In genomic region chr12:55315192-55315591, GRCm38 (mm10) we compare ENCODE assay signal across 9 mouse cellular contexts. TPM values are rescaled to one million over a fixed set of nuclear protein-coding genes. Genes with fewer than 3 reads are reported as not detected.
DNase-seq lines count a peak whose midpoint lies in the region; ATAC-seq and TF ChIP-seq lines count a peak whose summit lies in the region.
"Had no signal": no experiment of that assay in that cellular context is flagged by ENCODE, and none has a peak within 500 bp of the region (broad histone marks: within the 10 kb centered on the region; RNA-seq: fewer than 3 reads in every experiment).

No protein-coding gene starts in this region.

- 57% methylated on average over 5 of the region's 5 CpGs for WGBS in midbrain, embryonic 11.5 days
- WGBS in midbrain, embryonic 15.5 days = 48% methylated on average over 5 of the region's 5 CpGs
- WGBS in cerebellum, adult 2 months = 39% methylated on average over 5 of the region's 5 CpGs
- WGBS in intestine, postnatal 0 days = 34% methylated on average over 5 of the region's 5 CpGs

- TF ChIP-seq POLR2A in cerebellum, adult 2 months (IDR thresholded peaks at IDR 0.05; ENCODE audit: borderline replicate concordance, insufficient read depth, low read length) = no peak

- H3K9ac ChIP-seq in midbrain, embryonic 11.5 days (ENCODE audit: low read length) = no peak overlapping the region
- no peak overlapping the region for H3K9ac ChIP-seq in midbrain, embryonic 15.5 days
- no peak overlapping the region for H3K9ac ChIP-seq in intestine, postnatal 0 days (ENCODE audit: low read depth, low read length)
- H3K9ac ChIP-seq: embryonic facial prominence, embryonic 12.5 days had no signal

- no peak for ATAC-seq in midbrain, embryonic 11.5 days (ENCODE audit: low FRiP score)
- no peak for ATAC-seq in midbrain, embryonic 15.5 days (replicated peaks)
- ATAC-seq in intestine, postnatal 0 days = peak; percentile 38; the same call in 1 of the 2 replicates

- H3K4me3 ChIP-seq in midbrain, embryonic 11.5 days (ENCODE audit: low read depth, low read length) = no peak overlapping the region
- no peak overlapping the region for H3K4me3 ChIP-seq in midbrain, embryonic 15.5 days
- H3K4me3 ChIP-seq in cerebellum, adult 2 months (replicated peaks; ENCODE audit: insufficient read depth, low read depth, low read length) = no peak overlapping the region
- no peak overlapping the region for H3K4me3 ChIP-seq in intestine, postnatal 0 days (ENCODE audit: low read depth, low read length)
- H3K4me3 ChIP-seq: embryonic facial prominence, embryonic 12.5 days had no signal

- peak; percentile 26; the same call in 1 of the 2 replicates for TF ChIP-seq CTCF in cerebellum, adult 2 months (IDR thresholded peaks at IDR 0.05; ENCODE audit: borderline replicate concordance, insufficient read depth, low read depth, low read length)
- TF ChIP-seq CTCF in intestine, postnatal 0 days (IDR thresholded peaks at IDR 0.05; ENCODE audit: low read depth) = peak; percentile 83

- no peak overlapping the region for H3K4me2 ChIP-seq in midbrain, embryonic 11.5 days
- H3K4me2 ChIP-seq in midbrain, embryonic 15.5 days = no peak overlapping the region
- no peak overlapping the region for H3K4me2 ChIP-seq in intestine, postnatal 0 days (replicated peaks; ENCODE audit: low read depth)
- H3K4me2 ChIP-seq: embryonic facial prominence, embryonic 12.5 days had no signal

- no peaks in the 10 kb centered on the region for H3K9me3 ChIP-seq in midbrain, embryonic 11.5 days (ENCODE audit: control insufficient read depth, low read length)
- no peaks in the 10 kb centered on the region for H3K9me3 ChIP-seq in midbrain, embryonic 15.5 days
- no peaks in the 10 kb centered on the region for H3K9me3 ChIP-seq in intestine, postnatal 0 days (ENCODE audit: control insufficient read depth)
- H3K9me3 ChIP-seq: embryonic facial prominence, embryonic 12.5 days had no signal

- H3K36me3 ChIP-seq in midbrain, embryonic 11.5 days (ENCODE audit: control insufficient read depth, insufficient read depth, low read length) = no peaks in the 10 kb centered on the region
- no peaks in the 10 kb centered on the region for H3K36me3 ChIP-seq in midbrain, embryonic 15.5 days (replicated peaks)
- no peaks in the 10 kb centered on the region for H3K36me3 ChIP-seq in intestine, postnatal 0 days (ENCODE audit: control insufficient read depth, insufficient read depth)

- peak; percentile 94 for DNase-seq in midbrain, embryonic 11.5 days (ENCODE audit: low spot score, missing footprints)
- DNase-seq in cerebellum, adult 2 months = peak; percentile 52 to 68
- peak; percentile 55 to 78 for DNase-seq in frontal cortex, postnatal 36 days (ENCODE audit: low spot score in 2 of 2)
- peak; percentile 67 for DNase-seq in left cerebral cortex, postnatal 4 days
- DNase-seq in natural killer cell, adult 2 months (ENCODE audit: low spot score in 2 of 2) = peak; percentile 85 to 88
- DNase-seq in testis, postnatal 10 days (ENCODE audit: low spot score) = peak; percentile 82

- no peaks in the 10 kb centered on the region for H3K27me3 ChIP-seq in midbrain, embryonic 11.5 days (ENCODE audit: control insufficient read depth, insufficient read depth, low read length)
- no peaks in the 10 kb centered on the region for H3K27me3 ChIP-seq in midbrain, embryonic 15.5 days (replicated peaks)
- H3K27me3 ChIP-seq in cerebellum, adult 2 months (ENCODE audit: control insufficient read depth, insufficient read depth, low read length) = no peaks in the 10 kb centered on the region
- no peaks in the 10 kb centered on the region for H3K27me3 ChIP-seq in intestine, postnatal 0 days (replicated peaks; ENCODE audit: control insufficient read depth, insufficient read depth, low read length)
- H3K27me3 ChIP-seq: embryonic facial prominence, embryonic 12.5 days had no signal

- H3K4me1 ChIP-seq in midbrain, embryonic 11.5 days (ENCODE audit: control insufficient read depth, insufficient read depth, low read length) = no peaks in the 10 kb centered on the region
- H3K4me1 ChIP-seq in midbrain, embryonic 15.5 days = no peaks in the 10 kb centered on the region
- no peaks in the 10 kb centered on the region for H3K4me1 ChIP-seq in cerebellum, adult 2 months (ENCODE audit: control insufficient read depth, insufficient read depth, low read length)
- no peaks in the 10 kb centered on the region for H3K4me1 ChIP-seq in intestine, postnatal 0 days (replicated peaks; ENCODE audit: control insufficient read depth, insufficient read depth, low read length)
- H3K4me1 ChIP-seq: embryonic facial prominence, embryonic 12.5 days had no signal

- H3K27ac ChIP-seq in midbrain, embryonic 11.5 days (ENCODE audit: low read depth, low read length) = no peak overlapping the region
- H3K27ac ChIP-seq in midbrain, embryonic 15.5 days = no peak overlapping the region
- H3K27ac ChIP-seq in cerebellum, adult 2 months (ENCODE audit: insufficient read depth, low read length) = no peak overlapping the region
- no peak overlapping the region for H3K27ac ChIP-seq in intestine, postnatal 0 days (ENCODE audit: low read depth, low read length)
- H3K27ac ChIP-seq: embryonic facial prominence, embryonic 12.5 days had no signal

- intact Hi-C loops in left cerebral cortex, postnatal 4 days (cut with DNase I) = loop anchor here (2.0 to 10.0 kb wide), 3 partner anchors 80 to 520 kb away; partner anchors contain the start of gene Brms1l

RNA-seq across cellular contexts. Expression of gene Ppp2r3c, which starts 12.4 kb away (rescaled TPM):
- polyA plus RNA-seq in midbrain, embryonic 11.5 days (2014; fragmentation: Nextera tagmentation; extraction: Ambion mirVana) = 33.4 and 37.4 TPM in 2 replicates
- 18.8 and 19.7 TPM in 2 replicates for polyA plus RNA-seq in midbrain, embryonic 15.5 days (2015; fragmentation: Nextera tagmentation; extraction: Ambion mirVana)
- 12.9 and 13.2 TPM in 2 replicates for polyA plus RNA-seq in cerebellum, adult 2 months (2012; rRNA removed)
- polyA plus RNA-seq in intestine, postnatal 0 days (2015; fragmentation: Nextera tagmentation; extraction: Ambion mirVana) = 7.7 and 8.6 TPM in 2 replicates
- total RNA-seq in left cerebral cortex, postnatal 4 days (2021) = 10 to 100 TPM; 15.5 to 20.5 TPM

RNA-seq across cellular contexts. Expression of gene 1110008L16Rik, which starts 15.8 kb away (rescaled TPM):
- polyA plus RNA-seq in midbrain, embryonic 11.5 days (2014; fragmentation: Nextera tagmentation; extraction: Ambion mirVana) = 17.1 and 17.9 TPM in 2 replicates
- 10.6 and 10.7 TPM in 2 replicates for polyA plus RNA-seq in midbrain, embryonic 15.5 days (2015; fragmentation: Nextera tagmentation; extraction: Ambion mirVana)
- polyA plus RNA-seq in cerebellum, adult 2 months (2012; rRNA removed) = 5.7 and 6.5 TPM in 2 replicates
- 10.1 and 11.9 TPM in 2 replicates for polyA plus RNA-seq in intestine, postnatal 0 days (2015; fragmentation: Nextera tagmentation; extraction: Ambion mirVana)
- total RNA-seq in left cerebral cortex, postnatal 4 days (2021) = 10 to 100 TPM in 1 of 2 experiments, 1 to 10 TPM in 1; 9.5 to 12.7 TPM
